Mouse (Mus musculus) embryonic fibroblast, embryonic 13.5 days (primary cell): ENCODE measurements around the gene Loxl1.
"Not testable (repeated sequence)": the region's sequence is repeated elsewhere in the genome, so short reads cannot be mapped to it uniquely, and the experiment has no call there.

Experiments
- CTCF ChIP-seq: IDR thresholded peaks from 2 replicates; pipeline ENCODE4 v1.5.1; 2011; ENCODE audit warnings: mild to moderate bottlenecking, control low read depth, low read length, moderate library complexity, borderline replicate concordance; ENCODE audit not compliant: insufficient read depth
- POLR2A ChIP-seq: IDR thresholded peaks from 2 replicates; pipeline ENCODE4 v1.6.1; 2011; ENCODE audit warnings: low read depth, mild to moderate bottlenecking, control low read depth, low read length, moderate library complexity

DNA sequence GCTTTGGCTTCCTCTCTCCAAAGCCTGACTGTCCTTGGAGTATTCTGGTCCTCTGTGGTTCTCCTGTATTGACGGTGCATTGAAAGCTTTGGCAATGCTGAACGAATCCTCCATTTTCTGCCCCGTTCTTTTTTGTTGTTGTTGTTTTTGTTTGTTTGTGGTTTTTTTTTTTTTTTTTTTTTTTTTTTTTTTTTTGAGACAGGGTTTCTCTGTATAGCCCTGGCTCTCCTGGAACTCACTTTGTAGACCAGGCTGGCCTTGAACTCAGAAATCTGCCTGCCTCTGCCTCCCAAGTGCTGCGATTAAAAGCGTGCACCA is 59.2 kb downstream of the Loxl1 start:
- TF ChIP-seq POLR2A, CTCF: not testable (repeated sequence)
